Mouse (Mus musculus) heart, postnatal 0 days (tissue): ENCODE data around the gene Megf8.

Experiments
- CTCF ChIP-seq: IDR thresholded peaks from 2 replicates; pipeline ENCODE4 v1.5.1; 2016; ENCODE audit warnings: antibody characterized with exemption, control low read depth, low read depth
- EP300 ChIP-seq: IDR thresholded peaks from 2 replicates; pipeline ENCODE4 v1.6.1; 2016; ENCODE audit warnings: antibody characterized with exemption, low read depth

- TF ChIP-seq CTCF: no peak
- no peak for TF ChIP-seq EP300
These were observed 66.4 kb downstream of the Megf8 start for GRCm38 (mm10) chr7:25383385-25383784.
